Comparison of ENCODE assay signal across 8 mouse cellular contexts in the genomic region with DNA sequence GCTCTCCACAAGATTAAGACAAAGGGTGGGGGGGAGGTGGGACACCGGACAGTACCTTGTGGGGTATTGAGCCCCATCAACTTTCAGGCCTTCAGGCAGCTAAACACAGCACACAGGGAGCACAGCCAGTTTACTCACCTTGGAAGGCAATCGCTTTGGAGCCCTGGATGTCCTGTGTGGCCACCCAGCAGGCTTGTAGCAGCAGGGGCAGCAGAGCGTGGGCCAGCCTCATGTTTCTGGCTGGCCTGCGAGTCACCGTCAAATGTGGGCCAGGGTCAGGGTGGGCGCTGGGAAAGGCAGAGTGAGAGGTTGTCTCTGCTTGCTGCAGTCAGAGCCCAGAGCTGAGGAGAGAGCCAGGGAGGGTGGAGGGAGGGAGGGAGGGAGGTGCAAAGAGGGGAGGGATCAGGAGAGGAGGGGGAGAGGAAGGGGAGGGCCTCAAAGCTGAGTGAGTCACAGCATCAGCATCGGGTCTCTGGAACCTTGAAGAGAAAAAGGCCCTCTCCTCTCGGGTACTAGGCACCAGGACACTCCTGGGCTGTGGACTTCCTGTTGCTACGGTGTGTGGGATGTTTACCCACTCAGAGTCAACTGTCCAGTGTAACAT. TPM values are rescaled to one million over a fixed set of nuclear protein-coding genes. Genes with fewer than 3 reads are reported as not detected.
DNase-seq lines count a peak whose midpoint lies in the region; ATAC-seq lines count a peak whose summit lies in the region.

A gene (minus strand): TSS at position 487 of the 604 bp plus-strand sequence.

- H3K4me3 ChIP-seq in embryonic facial prominence, embryonic 15.5 days (replicated peaks), result peak within 1 kb of the TSS; percentile 54
- H3K4me3 ChIP-seq in midbrain, embryonic 11.5 days (ENCODE audit: low read depth, low read length), result no peak within 1 kb of the TSS

- peaks cover 58% of the 10 kb centered on the region for H3K4me1 ChIP-seq in embryonic facial prominence, embryonic 15.5 days
- no peaks in the 10 kb centered on the region for H3K4me1 ChIP-seq in midbrain, embryonic 11.5 days (ENCODE audit: control insufficient read depth, insufficient read depth, low read length)

- 20% methylated on average over 9 of the region's 9 CpGs for WGBS in embryonic facial prominence, embryonic 15.5 days
- 23% methylated on average over 9 of the region's 9 CpGs for WGBS in midbrain, embryonic 11.5 days

- ATAC-seq in embryonic facial prominence, embryonic 15.5 days (ENCODE audit: insufficient number of reproducible peaks, low FRiP score, low TSS enrichment, low read depth), result peak; percentile 80
- 0 out of 2 replicates have a peak, but pooled peaks have one; percentile 27 for ATAC-seq in midbrain, embryonic 11.5 days (ENCODE audit: low FRiP score)

- H3K27ac ChIP-seq in embryonic facial prominence, embryonic 15.5 days (replicated peaks), result peak within 1 kb of the TSS; percentile 85
- no peak within 1 kb of the TSS for H3K27ac ChIP-seq in midbrain, embryonic 11.5 days (ENCODE audit: low read depth, low read length)

- H3K36me3 ChIP-seq in embryonic facial prominence, embryonic 15.5 days, result peaks cover 22% of the 10 kb centered on the region
- no peaks in the 10 kb centered on the region for H3K36me3 ChIP-seq in midbrain, embryonic 11.5 days (ENCODE audit: control insufficient read depth, insufficient read depth, low read length)

- H3K4me2 ChIP-seq in embryonic facial prominence, embryonic 15.5 days (replicated peaks), result peak within 1 kb of the TSS; percentile 77
- H3K4me2 ChIP-seq in midbrain, embryonic 11.5 days, result no peak within 1 kb of the TSS

- H3K9ac ChIP-seq in embryonic facial prominence, embryonic 15.5 days, result peak within 1 kb of the TSS; percentile 57
- no peak within 1 kb of the TSS for H3K9ac ChIP-seq in midbrain, embryonic 11.5 days (ENCODE audit: low read length)

- intact Hi-C loops in heart, postnatal 25 days (cut with DNase I), result no loop called here
- intact Hi-C loops in left cerebral cortex, postnatal 25 days (cut with DNase I), result loop anchor here (5.0 kb wide), 1 partner anchor 258 kb away; a partner anchor contains a TSS

- no peaks in the 10 kb centered on the region for H3K27me3 ChIP-seq in embryonic facial prominence, embryonic 15.5 days
- H3K27me3 ChIP-seq in midbrain, embryonic 11.5 days (ENCODE audit: control insufficient read depth, insufficient read depth, low read length), result no peaks in the 10 kb centered on the region

- H3K9me3 ChIP-seq in embryonic facial prominence, embryonic 15.5 days (replicated peaks), result no peaks in the 10 kb centered on the region
- H3K9me3 ChIP-seq in midbrain, embryonic 11.5 days (ENCODE audit: control insufficient read depth, low read length), result no peaks in the 10 kb centered on the region

- peak; percentile 55 for DNase-seq in urinary bladder, postnatal 14 days (ENCODE audit: low spot score)
- no peak for DNase-seq in urinary bladder, postnatal 10 days (ENCODE audit: low spot score)
- no peak for DNase-seq in heart, postnatal 25 days (ENCODE audit: low spot score)
- peak in 1 of 2 experiments; percentile 17 for DNase-seq in left cerebral cortex, postnatal 25 days (ENCODE audit: low spot score in 2 of 2)
- DNase-seq in midbrain, embryonic 11.5 days (ENCODE audit: low spot score, missing footprints), result peak; percentile 86
- DNase-seq in spleen, postnatal 10 days (ENCODE audit: low spot score in 2 of 2), result no peak
- no peak for DNase-seq in spleen, adult 12 weeks (ENCODE audit: low spot score)

RNA-seq across cellular contexts. Expression of the gene that starts here (rescaled TPM):
- 419 and 472 TPM in 2 replicates for polyA plus RNA-seq in embryonic facial prominence, embryonic 15.5 days (2015; fragmentation: Nextera tagmentation; extraction: Ambion mirVana)
- 10 to 100 TPM; 83.0 to 93.0 TPM for total RNA-seq in heart, postnatal 25 days (2021)
- total RNA-seq in left cerebral cortex, postnatal 25 days (2021), result 10 to 100 TPM; 35.8 to 45.6 TPM
- polyA plus RNA-seq in midbrain, embryonic 11.5 days (2014; fragmentation: Nextera tagmentation; extraction: Ambion mirVana), result 12.8 and 12.9 TPM in 2 replicates

Comparison
In these comparisons a context has a peak if more than half of its experiments do, and no peak if none do; other contexts are left out.
1. RNA of the gene that starts here (polyA plus RNA-seq): 419 to 472 TPM in embryonic facial prominence, embryonic 15.5 days; 12.8 to 12.9 TPM in midbrain, embryonic 11.5 days; every median in the first group is over 10 times any median in the second.
2. DNase-seq: peak in urinary bladder, postnatal 14 days (single experiment) and midbrain, embryonic 11.5 days (single experiment); none in urinary bladder, postnatal 10 days (single experiment), heart, postnatal 25 days (single experiment), spleen, postnatal 10 days (0 of 2) and spleen, adult 12 weeks (single experiment).